Mouse (Mus musculus) intestine, embryonic 16.5 days (tissue): ENCODE results near the gene Cd9. TPM values are rescaled to one million over a fixed set of nuclear protein-coding genes. Genes with fewer than 3 reads are reported as not detected.

ENCODE experiments used
- ATAC-seq: fragments of 200-750 bp; cut with Nextera tagmentation; 2 replicates; pipeline ENCODE4 v1.8.0; 2017; ENCODE audit warnings: moderate TSS enrichment, moderate library complexity
- H3K27ac ChIP-seq: fragments of 300-500 bp; sonication (generic); 2 replicates; pipeline ENCODE4 v1.5.1; 2014; ENCODE audit warnings: mild to moderate bottlenecking, low read length
- H3K27me3 ChIP-seq: fragments of 300-500 bp; sonication (generic); replicated peaks from 2 replicates; pipeline ENCODE4 v1.6.1; 2014; ENCODE audit warnings: low read length, control low read depth, mixed read lengths; ENCODE audit not compliant: control insufficient read depth, insufficient read depth
- H3K36me3 ChIP-seq: fragments of 300-500 bp; sonication (generic); 2 replicates; pipeline ENCODE4 v1.6.1; 2014; ENCODE audit warnings: low read length, control low read depth; ENCODE audit not compliant: control insufficient read depth, insufficient read depth
- H3K4me1 ChIP-seq: fragments of 300-500 bp; sonication (generic); 2 replicates; pipeline ENCODE4 v1.6.1; 2014; ENCODE audit warnings: low read length, control low read depth, mixed read lengths; ENCODE audit not compliant: control insufficient read depth, insufficient read depth
- H3K4me2 ChIP-seq: fragments of 300-500 bp; sonication (generic); 2 replicates; pipeline ENCODE4 v1.6.1; 2014; ENCODE audit warnings: low read depth, low read length, control low read depth
- H3K4me3 ChIP-seq: fragments of 300-500 bp; sonication (generic); 2 replicates; pipeline ENCODE4 v1.5.1; 2014; ENCODE audit warnings: mild to moderate bottlenecking, low read length
- H3K9ac ChIP-seq: fragments of 300-500 bp; sonication (generic); 2 replicates; pipeline ENCODE4 v1.6.1; 2014; ENCODE audit warnings: low read depth, low read length
- H3K9me3 ChIP-seq: fragments of 300-500 bp; sonication (generic); 2 replicates; pipeline ENCODE4 v1.6.1; 2016; ENCODE audit warnings: low read length, control low read depth; ENCODE audit not compliant: control insufficient read depth
- WGBS: fragments of 180-500 bp; shearing (Covaris S2); extraction: QIAGEN DNeasy Blood & Tissue Kit; methylation state at CpG from one replicate; pipeline ENCODE4 v1.1.7; 2014; 5-methylcytosine and 5-hydroxymethylcytosine counted together
- polyA plus RNA-seq: library from polyadenylated mRNA; unstranded; fragments of >200 nt; fragmentation: Nextera tagmentation; extraction: Ambion mirVana; gene quantifications from 2 replicates; pipeline ENCODE4 v1.2.1, GENCODE M21; 2015

Gene Cd9
- polyA plus RNA-seq, 1 experiment from 2014 or later = 167 TPM

GRCm38 (mm10) chr6:125410995-125411547 lies 83.5 kb downstream of the Cd9 start:
- 41% methylated on average over 8 of the region's 8 CpGs for WGBS
- peak; percentile 89 for ATAC-seq
- H3K4me1 ChIP-seq = peaks cover 12% of the 10 kb centered on the region; the same call in 1 of the 2 replicates
- no peaks in the 10 kb centered on the region for H3K36me3 ChIP-seq
- no peak overlapping the region for H3K4me3 ChIP-seq
- H3K9me3 ChIP-seq = no peaks in the 10 kb centered on the region
- no peak overlapping the region for H3K9ac ChIP-seq
- H3K27me3 ChIP-seq = no peaks in the 10 kb centered on the region
- H3K4me2 ChIP-seq = peak overlapping the region; percentile 6; the same call in 1 of the 2 replicates
- peak overlapping the region; percentile 20 for H3K27ac ChIP-seq

DNA sequence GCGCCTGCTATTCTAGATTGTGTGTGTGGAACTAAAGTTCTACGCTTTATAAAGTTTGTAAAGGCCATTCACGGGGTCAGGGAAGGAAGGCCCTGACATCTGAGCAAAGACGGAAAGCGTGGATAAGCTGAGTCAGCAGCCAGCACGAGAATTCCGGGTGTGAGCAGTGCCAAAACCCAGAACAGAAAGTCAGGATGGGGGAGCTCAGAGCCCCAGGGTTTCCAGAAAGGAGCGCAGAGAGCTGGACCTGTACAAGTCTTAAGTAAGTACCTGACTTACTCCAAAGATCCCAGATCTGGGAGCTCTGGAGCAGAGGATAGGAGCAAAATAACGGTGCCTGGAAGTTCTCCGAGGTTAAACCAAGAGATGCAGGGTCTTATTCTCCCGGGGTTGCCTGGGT lies 84.0 kb downstream of the Cd9 start:
- no peak for ATAC-seq
- H3K27ac ChIP-seq = no peak overlapping the region
- no peak overlapping the region for H3K4me2 ChIP-seq
- H3K4me3 ChIP-seq = no peak overlapping the region
- no peaks in the 10 kb centered on the region for H3K9me3 ChIP-seq
- no peaks in the 10 kb centered on the region for H3K27me3 ChIP-seq
- WGBS = 60% methylated on average over 11 of the region's 11 CpGs
- H3K36me3 ChIP-seq = no peaks in the 10 kb centered on the region
- H3K9ac ChIP-seq = no peak overlapping the region
- peaks cover 12% of the 10 kb centered on the region; the same call in 1 of the 2 replicates for H3K4me1 ChIP-seq

Other genes starting within 250 kb of the Cd9 start
- 0.09 and 0.17 TPM in 2 replicates for gene Tuba3a, start 208.7 kb downstream of the Cd9 start, polyA plus RNA-seq
- gene Ltbr, start 180.9 kb downstream of the Cd9 start, polyA plus RNA-seq = 106 and 107 TPM in 2 replicates
- gene Scnn1a, start 174.1 kb downstream of the Cd9 start, polyA plus RNA-seq = 5.0 and 7.6 TPM in 2 replicates
- gene Tnfrsf1a, start 145.4 kb downstream of the Cd9 start, polyA plus RNA-seq = 90.0 and 95.3 TPM in 2 replicates
- 13.2 and 19.1 TPM in 2 replicates for gene Plekhg6, start 114.0 kb downstream of the Cd9 start, polyA plus RNA-seq
- gene Vwf, start 52.0 kb upstream of the Cd9 start, polyA plus RNA-seq = 7.0 and 8.6 TPM in 2 replicates
- gene Ano2, start 195.6 kb upstream of the Cd9 start, polyA plus RNA-seq = 0.89 and 1.3 TPM in 2 replicates